Mouse (Mus musculus) retina, postnatal 7 days (tissue): ENCODE data around the gene Nipsnap1.
A peak's percentile ranks its signal among the peaks of the same experiment; 100 is the strongest.

ENCODE experiments used
- DNase-seq: peaks from one replicate; pipeline ENCODE4 v3.0.0-alpha.2; 2012; ENCODE audit warnings: low read depth, low spot score

Nipsnap1 gene

GRCm38 (mm10) chr11:4873755-4874475 lies at the start of gene Nipsnap1:
TSS of gene Nipsnap1 (plus strand) at chr11:4873951.
- DNase-seq: peak; percentile 54

GRCm38 (mm10) chr11:4826152-4826778 lies 47.5 kb upstream of the Nipsnap1 start:
- DNase-seq: no peak

- DNase-seq: no peak
Observed at GRCm38 (mm10) chr11:4827340-4827739, 46.4 kb upstream of the Nipsnap1 start.

- DNase-seq: no peak
Observed at GRCm38 (mm10) chr11:4827916-4828315, 45.8 kb upstream of the Nipsnap1 start.

- DNase-seq: no peak
Observed at GRCm38 (mm10) chr11:4831066-4831465, 42.7 kb upstream of the Nipsnap1 start.

- no peak for DNase-seq
Observed at GRCm38 (mm10) chr11:4833295-4833939, 40.3 kb upstream of the Nipsnap1 start.

- no peak for DNase-seq
Observed at GRCm38 (mm10) chr11:4835436-4835835, 38.3 kb upstream of the Nipsnap1 start.

- DNase-seq: peak; percentile 45
Observed at GRCm38 (mm10) chr11:4836755-4837154, 37.0 kb upstream of the Nipsnap1 start.

- no peak for DNase-seq
Observed at GRCm38 (mm10) chr11:4837342-4837741, 36.4 kb upstream of the Nipsnap1 start.

GRCm38 (mm10) chr11:4838235-4838634 lies 35.5 kb upstream of the Nipsnap1 start:
- DNase-seq: no peak

GRCm38 (mm10) chr11:4840942-4841526 lies 32.7 kb upstream of the Nipsnap1 start:
- no peak for DNase-seq

GRCm38 (mm10) chr11:4848483-4849248 lies 25.1 kb upstream of the Nipsnap1 start:
- DNase-seq: no peak

GRCm38 (mm10) chr11:4849258-4849943 lies 24.4 kb upstream of the Nipsnap1 start, which contains the start of gene Nf2:
TSS of gene Nf2 (minus strand) at chr11:4849536.
- DNase-seq: peak; percentile 96

- DNase-seq: no peak
Observed at GRCm38 (mm10) chr11:4850404-4850803, 23.3 kb upstream of the Nipsnap1 start.

- no peak for DNase-seq
Observed at GRCm38 (mm10) chr11:4853021-4853420, 20.7 kb upstream of the Nipsnap1 start.

GRCm38 (mm10) chr11:4854181-4854580 lies 19.6 kb upstream of the Nipsnap1 start:
- DNase-seq: no peak

- no peak for DNase-seq
Observed at GRCm38 (mm10) chr11:4858416-4858815, 15.3 kb upstream of the Nipsnap1 start.

GRCm38 (mm10) chr11:4860986-4861385 lies 12.8 kb upstream of the Nipsnap1 start:
- DNase-seq: no peak

GRCm38 (mm10) chr11:4861816-4862604 lies 11.7 kb upstream of the Nipsnap1 start:
- no peak for DNase-seq

- no peak for DNase-seq
Observed at GRCm38 (mm10) chr11:4862730-4863129, 11.0 kb upstream of the Nipsnap1 start.
